Mouse (Mus musculus) cerebellum, postnatal 4 days (tissue): ENCODE measurements around the gene Itpr2.

Source experiments
- DNase-seq, 2 experiments: peaks; one replicate each; pipeline ENCODE4 v3.0.0; 2022; ENCODE audit warnings: low spot score in 2 of 2, mixed read lengths in 1 of 2

Itpr2 gene

DNA sequence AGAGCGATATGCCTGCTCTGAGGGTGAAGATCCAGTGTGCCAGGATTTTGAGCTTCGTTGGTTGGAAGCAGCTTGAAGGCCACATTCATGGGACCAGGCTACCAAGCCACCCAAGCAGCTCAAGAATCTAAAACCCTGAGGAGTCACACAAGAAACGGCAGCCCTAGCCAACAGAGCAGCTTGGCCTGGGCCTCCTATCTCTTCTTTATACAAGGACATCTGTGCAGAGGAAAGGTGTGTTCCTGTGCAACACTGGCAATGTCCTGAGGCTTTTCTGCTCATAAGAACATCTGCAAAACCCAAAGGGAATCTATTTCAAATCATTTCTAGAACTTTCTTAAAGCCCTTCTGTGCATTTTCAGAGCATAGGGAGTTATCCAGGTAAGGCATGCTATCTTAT lies 274.0 kb downstream of the Itpr2 start:
- no peak for DNase-seq

DNA sequence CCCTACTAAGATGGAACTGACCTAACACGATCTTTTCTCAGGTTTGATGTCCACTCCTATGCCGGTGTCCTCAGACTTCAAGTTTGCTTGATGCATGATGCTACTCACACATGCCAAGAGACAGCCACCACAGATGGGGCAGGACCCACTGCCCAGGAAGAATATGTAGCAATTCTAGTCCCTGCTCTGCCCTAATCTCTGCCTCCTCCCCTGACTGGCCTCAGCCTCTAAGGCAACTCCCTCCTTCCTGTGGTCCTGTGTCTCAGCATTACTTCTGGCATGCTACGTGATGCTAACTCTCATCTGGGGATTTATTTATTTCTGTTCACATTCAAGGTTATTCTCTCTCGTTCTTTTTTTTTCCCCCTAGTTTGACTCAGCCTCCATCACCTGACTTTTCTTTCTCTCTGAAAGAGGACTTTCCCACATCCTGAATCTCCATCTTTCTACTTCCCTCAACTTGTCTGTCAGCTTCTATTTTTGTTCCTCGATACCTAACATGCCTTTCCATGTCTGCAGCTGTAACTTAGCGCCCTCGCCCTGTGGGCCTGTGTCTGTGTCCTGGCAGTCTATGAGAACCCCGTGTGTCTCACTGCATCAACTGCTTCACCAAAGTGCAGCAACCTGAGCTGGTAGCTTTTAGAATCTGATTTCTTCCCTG lies 279.5 kb downstream of the Itpr2 start:
- DNase-seq, result no peak

DNA sequence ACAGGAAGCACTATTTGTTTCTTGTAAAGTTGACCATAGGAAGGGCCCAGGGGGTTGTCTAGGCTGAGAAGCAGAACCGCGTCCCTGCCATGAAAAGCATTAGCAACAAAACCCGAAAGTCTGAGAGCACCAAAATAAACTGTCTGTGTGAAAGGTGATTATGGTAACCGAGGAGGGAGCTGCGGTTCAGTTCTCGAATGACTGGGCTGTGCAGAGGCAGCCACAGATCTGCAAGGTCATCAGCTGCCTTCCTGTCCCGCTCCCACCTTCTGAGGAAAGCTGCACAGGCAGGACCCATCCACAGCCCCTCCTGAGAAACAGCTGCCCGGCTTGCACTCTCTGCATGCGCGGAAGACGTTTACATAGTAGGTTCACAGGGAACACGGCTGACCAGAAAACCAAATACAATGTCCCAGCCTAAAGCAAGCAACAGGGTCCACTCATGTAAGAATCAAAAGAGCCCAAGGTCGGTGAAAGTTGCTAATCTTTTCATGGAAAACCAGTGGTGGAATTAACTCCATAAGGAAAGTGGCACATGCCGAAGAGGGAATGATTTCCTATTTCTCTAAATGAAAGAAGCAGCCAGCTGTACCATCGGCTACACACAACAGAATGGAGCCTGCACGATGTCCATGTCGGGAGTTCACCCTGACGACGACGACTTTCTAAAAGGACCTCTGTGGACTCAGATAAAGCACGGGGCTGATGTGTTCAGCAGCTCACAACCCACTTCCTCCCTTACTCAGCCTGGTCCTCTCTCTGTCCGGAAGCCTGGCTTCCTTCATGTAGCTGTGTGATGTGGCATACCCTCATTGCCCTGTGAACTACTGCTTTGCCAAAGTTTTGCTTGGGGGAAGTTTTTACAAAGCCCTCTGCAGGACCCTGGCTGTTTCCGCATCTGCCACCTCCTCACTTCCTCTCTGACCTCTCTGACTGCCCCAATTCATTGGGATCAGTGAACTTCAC lies 280.4 kb downstream of the Itpr2 start:
- DNase-seq, result no peak

DNA sequence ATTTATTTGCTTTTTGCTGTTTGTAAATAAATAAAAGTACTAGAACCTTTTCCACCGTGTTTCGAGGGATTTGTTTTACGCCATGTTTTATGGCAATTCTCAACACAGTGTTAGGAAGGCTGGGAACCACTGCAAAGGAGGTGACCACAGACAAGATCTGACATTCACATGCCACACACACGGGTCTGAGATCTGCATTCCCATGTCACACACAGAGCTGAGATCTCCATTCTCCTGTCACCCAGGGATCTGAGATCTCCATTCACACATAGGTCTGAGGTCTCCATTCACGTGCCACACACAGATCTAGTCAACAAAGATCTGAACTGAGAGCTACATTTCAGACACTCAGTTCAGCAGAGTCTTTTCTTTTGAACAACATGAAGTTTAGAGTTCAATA lies 282.0 kb downstream of the Itpr2 start:
- no peak for DNase-seq

DNA sequence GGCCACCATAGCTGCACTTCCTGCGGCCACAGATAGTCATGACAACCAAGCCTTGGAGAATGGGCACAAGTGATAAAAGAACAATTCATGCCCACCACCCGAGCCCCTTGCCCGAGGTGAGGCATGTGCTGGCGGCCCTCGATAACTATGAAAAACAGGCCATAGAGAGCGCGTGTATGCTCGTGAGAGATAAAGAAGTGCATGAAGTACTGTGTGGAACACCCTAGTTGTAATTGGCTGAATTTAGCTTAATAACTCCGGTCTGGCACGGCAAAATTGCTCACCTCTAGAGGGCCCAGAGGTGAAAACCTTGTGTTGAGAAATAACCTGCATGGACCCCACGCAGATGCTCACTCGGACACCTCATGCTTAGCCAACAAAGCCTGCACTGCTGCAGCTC lies 282.5 kb downstream of the Itpr2 start:
- DNase-seq, result no peak

DNA sequence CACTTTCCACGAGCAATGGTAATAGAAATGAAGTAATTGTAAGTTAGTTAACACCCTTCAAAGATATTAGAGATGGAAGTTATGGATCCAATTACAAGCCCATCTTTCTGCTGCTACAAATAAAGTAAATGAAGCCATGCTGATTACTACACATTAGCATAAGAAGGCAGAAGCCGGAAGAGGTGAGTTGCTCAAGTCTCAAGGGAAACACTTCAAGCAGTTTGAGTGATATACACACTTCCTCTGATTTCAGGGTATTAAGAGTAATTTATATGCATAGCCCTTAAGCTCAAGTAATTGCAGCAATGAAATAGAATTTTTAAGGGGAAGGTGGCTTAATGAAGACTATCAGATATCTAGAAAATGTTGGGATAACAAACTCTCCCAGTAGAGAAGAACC lies 286.7 kb downstream of the Itpr2 start:
- DNase-seq, result no peak

DNA sequence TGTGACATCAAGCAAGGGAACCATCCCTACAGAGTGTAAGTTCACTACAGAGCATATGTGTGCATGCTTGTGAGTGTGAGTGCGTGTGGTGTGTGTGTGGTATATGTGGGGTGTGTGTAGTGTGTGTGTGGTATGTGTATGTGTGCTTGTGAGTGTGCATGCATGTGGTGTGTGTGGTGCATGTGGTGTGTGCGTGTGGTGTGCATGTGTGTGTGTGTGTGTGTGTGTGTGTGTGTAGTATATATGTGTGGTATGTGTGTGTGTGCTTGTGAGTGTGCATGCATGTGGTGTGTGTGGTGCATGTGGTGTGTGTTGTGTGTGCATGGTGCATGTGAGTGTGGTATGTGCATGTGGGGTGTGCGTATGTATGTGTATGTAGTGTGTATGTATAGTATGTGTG lies 289.7 kb downstream of the Itpr2 start:
- no peak for DNase-seq

DNA sequence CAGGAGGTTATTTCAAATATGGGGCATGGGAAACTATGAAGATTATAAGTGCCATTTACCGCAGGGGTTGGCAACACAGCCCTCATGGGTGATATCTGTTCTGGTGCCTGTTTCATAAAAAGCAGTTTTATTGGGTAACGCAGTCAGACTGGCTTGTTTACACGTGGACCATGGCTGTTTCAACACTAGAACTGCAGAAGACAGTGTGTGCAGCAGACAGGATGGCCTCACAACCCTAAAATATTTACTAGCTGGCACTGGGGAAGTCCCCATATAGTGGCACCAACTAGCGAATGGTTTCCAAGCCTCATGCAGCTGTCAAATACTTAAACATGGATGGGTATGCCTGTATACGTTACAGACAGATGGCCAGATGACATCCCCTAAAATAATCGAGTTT lies 290.8 kb downstream of the Itpr2 start:
- DNase-seq, result no peak

DNA sequence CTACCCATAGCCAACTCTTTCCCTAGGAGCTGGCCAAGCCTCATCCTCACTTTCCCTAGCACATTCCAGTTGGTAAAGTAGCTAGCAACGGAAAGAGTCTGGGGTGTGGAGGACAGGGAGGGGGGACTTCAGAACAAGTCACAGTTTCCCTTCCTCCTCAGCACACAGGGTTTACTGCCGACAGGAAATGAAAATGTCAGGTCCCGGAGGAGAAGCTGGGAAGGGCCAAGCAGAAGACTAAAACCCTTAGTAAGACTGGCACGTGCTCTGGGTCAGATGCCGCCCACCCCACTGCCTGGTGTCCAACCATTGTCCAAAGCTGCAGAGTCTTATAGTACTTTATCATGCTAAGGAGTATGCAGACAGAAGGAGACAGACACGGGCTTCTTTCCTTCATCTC lies 293.0 kb downstream of the Itpr2 start:
- DNase-seq, result no peak

DNA sequence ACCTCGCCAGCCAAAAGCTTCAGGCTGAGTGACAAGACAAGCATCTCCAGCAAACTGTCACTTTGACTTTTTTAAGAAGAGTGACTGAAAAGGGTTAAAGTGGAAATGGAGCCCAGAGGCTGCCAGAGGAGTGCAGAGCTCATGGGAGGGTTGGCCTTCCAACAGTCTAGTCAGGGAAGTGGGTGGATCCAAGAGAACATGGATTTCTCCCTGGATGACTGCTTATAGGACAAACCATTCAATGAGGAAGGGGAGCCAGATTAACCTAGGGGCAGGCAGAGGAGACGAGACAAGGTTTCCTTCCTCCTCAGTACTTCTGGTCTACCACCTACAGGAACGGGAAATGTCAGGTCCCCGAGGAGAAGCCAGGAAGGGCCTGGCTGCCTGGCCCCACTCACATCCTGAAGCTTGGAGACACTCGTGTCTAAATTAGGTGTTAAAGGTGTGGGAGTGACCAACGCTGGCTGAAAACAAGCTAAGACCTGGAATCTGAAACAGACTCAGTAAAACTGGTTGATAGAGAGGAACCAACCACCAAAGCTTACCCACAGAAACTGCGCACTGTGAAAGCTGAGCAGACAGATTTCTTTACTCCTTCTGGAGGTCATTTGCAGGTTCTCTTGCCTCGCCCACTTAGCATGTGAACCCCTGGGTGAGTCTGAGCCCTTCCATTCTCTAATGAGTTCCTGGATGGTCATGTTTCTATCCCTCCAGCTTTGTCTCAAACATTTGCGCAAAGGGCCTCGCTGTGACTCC lies 294.6 kb downstream of the Itpr2 start:
- no peak for DNase-seq

DNA sequence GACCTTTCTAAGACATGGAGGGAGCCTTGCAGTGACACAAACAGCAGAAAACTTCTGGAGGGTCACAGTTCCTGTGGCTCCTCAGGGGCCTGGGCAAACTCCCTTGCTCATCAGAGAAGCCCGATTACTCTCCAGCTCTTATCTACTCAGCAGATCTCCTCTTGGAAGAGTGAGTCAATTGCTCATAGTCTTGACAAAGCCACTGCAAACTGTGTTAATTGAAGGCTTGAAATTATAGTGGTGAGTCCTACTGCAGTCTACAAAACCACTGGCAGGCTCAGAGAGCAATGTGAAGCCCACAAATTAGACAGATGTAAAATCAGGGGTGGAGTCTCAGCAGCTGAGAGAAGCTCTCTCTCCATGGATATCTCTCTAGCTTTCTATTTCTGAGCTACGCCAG lies 296.9 kb downstream of the Itpr2 start:
- DNase-seq, result no peak

DNA sequence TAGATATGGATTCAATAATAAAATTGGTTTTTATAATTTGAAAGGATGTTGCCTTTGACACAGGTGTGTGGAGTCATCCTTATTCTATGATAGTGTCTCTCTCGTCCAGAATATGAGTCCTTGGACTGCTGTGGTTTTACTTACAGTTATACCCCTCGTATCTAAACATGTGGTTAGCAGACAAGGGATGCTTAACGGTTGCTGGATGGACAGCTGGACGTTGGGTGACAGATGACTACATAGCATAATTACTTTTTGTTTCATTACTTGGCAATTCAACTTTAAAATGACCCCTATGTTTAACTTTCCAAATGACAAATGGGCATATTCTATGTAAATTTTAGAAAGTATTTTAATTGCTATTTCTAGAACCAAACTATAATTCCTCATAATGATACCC lies 297.6 kb downstream of the Itpr2 start:
- no peak for DNase-seq

DNA sequence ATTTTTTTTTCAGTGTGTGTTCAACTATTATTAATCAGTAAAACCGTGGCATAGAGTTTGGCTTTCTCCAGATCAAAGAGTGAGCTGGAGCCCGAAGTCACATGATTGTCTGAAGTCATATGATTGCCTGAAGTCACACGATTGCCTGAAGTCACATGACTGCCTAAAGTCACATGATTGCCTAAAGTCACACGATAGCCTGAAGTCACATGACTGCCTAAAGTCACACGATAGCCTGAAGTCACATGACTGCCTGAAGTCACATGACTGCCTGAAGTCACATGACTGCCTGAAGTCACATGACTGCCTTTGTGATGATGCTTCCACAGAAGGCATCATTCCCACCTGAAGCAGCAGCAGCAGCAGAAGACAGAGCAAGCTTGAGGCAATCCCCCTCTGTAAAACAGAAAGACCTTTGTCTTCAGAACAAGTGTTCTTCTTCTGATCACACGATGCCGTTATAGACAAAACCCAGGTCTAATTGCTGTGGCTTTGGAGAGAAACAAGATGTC lies 304.1 kb downstream of the Itpr2 start:
- no peak for DNase-seq

DNA sequence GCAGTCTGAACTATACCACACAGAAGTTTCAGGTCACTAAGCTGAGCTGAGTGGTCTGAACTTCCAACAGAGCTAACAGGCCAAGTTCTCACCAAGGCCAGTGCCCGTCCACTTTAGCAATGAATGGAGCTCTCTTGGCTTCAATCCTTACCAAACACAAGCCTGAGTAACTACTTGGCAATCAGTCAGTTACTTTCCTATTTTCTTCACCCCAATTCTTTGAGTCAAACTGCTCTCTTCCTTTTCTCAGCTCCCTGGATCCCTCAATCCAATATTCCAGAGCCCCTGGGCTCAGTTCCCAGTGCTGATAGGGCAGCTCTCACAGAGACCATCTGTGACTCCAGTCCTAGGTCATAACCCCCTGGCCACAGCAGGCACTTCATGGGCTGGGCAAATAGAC lies 305.3 kb downstream of the Itpr2 start:
- no peak for DNase-seq

DNA sequence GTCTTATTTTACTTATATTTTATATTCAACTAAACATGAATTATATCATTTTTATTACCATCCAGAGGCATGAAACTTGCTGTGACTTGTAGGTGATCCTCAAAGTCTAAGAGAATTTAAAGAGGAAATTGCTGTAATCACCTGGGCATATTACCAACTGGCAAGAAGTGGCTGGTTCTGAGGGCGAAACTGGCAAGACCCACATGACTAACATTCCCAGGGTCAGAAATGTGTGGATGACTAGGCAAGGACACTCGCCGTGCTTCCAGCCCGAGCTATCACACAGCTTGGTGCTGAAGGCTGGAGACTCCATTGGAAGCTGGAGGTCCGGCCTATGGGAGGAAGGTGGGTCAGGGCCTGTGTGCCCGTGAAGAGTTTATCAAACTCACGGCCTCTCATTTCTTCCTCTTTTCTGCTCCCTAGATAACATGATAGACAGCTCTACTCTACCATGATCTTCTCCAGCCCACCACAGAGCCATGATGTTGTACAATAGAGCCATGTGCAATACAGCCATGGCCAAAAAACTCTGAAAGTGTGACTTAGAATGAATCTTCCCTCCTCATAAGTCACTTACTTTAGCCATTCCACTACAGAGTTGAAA lies 306.1 kb downstream of the Itpr2 start:
- DNase-seq, result no peak

DNA sequence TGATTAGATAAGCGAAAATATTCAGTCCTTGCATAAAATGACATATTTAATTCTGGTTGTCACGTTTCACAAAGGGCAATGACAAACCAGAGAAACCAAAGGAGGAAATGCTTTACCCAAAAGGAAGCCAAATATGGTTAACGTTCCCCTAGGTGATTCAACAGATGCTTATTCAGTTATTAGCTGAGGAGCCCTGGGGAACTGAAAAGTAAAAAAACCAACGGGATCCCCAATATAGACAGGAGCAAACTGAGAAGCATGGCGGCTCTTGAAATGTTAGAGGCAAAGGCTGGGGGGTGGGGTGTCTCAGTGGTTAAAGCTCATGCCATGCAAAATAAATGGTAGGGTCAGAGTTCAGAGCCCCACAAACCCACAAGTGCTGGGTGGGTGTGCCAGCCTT lies 310.1 kb downstream of the Itpr2 start:
- no peak for DNase-seq

DNA sequence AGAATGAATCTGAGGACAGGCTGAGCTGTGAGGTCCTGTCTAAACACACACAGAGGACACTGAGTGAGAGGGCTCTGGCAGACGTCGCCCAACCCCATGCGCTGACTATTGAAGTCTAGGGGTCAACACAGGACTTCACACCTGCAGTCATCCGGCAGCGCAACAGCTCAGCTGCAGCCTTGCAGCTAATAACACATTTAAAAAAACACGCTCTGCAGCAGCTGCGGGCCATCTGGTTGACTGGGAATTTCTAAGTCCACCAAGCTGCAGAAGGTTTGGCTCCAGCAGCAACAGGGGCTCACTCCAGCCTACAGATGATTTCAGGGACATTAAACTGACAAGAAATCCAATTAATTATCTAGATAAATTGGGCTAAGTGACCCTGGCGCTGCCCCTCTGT lies 312.0 kb downstream of the Itpr2 start:
- DNase-seq, result no peak

DNA sequence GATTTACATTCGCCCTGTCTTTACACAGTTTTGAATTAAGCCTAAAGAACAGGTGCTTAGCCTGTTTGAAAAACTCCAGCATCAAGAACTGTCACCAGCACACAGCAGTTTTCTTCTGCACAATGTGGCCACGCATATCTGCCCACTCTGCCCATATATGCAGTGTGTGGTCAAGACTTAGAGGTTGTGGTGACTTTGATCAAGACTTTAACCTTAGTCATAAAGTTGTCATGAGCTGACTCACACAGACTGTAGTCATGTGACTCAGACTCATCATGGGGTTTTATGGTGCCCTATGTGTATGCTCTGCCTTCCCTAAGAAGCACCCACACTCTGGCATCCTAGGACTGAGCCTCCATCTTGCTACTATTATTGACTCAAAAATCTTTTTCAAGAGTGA lies 316.5 kb downstream of the Itpr2 start:
- no peak for DNase-seq

DNA sequence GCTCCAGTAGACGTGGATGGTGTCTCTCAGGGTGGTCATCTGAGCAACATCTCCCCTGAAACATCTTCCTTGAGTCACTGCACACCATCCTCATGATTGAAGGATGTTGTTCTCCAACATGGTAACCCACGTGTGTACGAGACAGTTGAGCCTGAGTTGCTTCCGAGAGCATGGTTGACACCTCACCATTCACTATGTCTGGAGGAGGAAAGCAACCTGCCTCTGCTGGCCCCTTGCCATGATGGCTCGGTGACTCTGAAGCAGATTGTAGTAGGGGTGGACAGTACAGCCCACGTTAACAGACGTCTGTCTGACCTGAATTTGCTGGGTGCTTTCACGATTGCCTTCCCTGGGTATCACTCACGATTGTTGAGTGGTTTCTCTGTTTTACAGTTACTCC lies 317.3 kb downstream of the Itpr2 start:
- no peak for DNase-seq

DNA sequence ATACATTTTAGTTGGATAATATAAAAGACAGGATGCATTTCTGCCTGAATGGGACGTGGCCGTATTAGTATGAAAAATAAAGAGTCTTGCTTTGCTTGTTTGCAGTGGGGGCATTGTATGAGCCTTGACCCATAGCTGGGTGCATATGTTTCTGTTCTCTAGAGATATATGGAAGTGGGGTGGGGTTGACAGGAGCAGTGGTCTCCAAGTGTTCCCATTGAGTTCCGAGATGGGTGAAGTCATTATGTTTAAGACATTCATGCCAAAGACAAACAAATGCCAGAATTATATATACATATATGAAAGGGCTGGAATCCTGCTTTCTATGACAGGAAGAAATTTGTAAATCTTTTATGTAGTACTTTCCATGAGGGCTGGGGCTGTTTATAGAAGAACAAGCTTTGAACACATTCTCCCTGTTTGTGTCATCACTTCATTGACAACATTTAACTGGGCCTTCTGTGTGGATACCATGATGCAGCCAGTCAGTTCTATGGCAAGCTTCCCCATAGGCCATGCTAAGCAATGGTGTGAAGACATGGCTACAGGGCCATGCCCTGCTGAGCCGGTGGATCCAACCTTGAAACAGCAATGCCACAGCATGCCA lies 327.3 kb downstream of the Itpr2 start:
- no peak for DNase-seq

DNA sequence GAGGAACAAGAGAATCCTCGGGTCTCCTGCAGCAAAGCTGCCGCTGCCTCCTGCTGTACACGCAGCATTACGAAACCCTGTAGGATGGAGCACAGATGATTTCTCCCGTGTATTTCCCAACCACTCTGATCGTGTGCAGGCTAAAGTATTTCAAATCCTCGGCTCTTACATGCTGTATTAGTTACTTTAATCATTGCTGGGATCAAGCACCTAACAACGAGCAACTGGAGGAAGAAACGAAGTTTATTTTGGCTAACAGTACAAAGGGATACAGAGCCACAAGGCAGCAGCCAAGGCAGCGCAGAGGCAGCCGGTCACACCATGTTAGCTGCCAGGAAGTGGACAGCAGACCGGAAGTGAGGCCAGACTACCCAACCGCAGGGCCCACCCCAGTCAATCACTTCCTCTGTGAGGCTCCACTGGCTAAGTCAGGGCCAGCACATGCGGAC lies 331.4 kb downstream of the Itpr2 start:
- DNase-seq, result no peak
